Mouse (Mus musculus): Measurements from ENCODE around the gene Utrn. TPM values are rescaled to one million over a fixed set of nuclear protein-coding genes. Genes with fewer than 3 reads are reported as not detected.
A peak's percentile ranks its signal among the peaks of the same experiment; 100 is the strongest.

The Utrn gene
- polyA plus RNA-seq, 1 experiment from 2014 or later, result 41.2 TPM

GRCm38 (mm10) chr10:12572759-12573158, 296.4 kb downstream of the Utrn start:
- Histone ChIP-seq H3K27ac (replicated peaks) (no peak overlapping the region), H3K4me2 (replicated peaks) (no peak overlapping the region), H3K36me3 (no peaks in the 10 kb centered on the region), H3K9ac (replicated peaks) (no peak overlapping the region), H3K4me3 (no peak overlapping the region), H3K27me3 (no peaks in the 10 kb centered on the region; the same call in 1 of the 2 replicates), H3K9me3 (no peaks in the 10 kb centered on the region), H3K4me1 (peaks cover 27% of the 10 kb centered on the region)
- ATAC-seq (ENCODE audit: low FRiP score, low read depth), result no peak
- WGBS, result 7% methylated on average over 4 of the region's 4 CpGs

GRCm38 (mm10) chr10:12564425-12564824, 304.7 kb downstream of the Utrn start:
- Histone ChIP-seq H3K36me3 (no peaks in the 10 kb centered on the region), H3K9me3 (no peaks in the 10 kb centered on the region), H3K4me3 (no peak overlapping the region), H3K4me2 (replicated peaks) (no peak overlapping the region), H3K27me3 (no peaks in the 10 kb centered on the region), H3K9ac (replicated peaks) (no peak overlapping the region), H3K27ac (replicated peaks) (no peak overlapping the region), H3K4me1 (no peaks in the 10 kb centered on the region)
- WGBS, result 85% methylated on average over 4 of the region's 4 CpGs
- ATAC-seq (ENCODE audit: low FRiP score, low read depth), result no peak

DNA sequence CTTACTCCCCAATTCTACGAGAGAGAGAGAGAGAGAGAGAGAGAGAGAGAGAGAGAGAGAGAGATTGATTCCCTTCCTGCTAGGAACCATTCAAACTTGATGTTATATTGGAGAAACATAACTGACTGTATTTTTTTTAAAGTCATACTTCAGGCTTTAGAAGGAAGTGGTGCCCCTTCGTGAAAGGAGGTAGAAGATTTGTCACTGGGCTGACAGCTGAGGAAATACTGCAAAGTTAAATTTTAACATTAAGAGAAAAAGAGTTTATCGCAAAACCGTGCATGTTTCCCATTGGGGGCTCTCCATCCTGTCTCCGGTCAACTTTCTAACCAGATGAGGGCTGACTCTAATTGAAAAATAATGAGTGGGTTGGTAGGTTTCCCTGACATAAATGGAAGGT, 310.4 kb downstream of the Utrn start:
- H3K4me1 ChIP-seq, result no peaks in the 10 kb centered on the region
- WGBS, result 94% methylated on average over 5 of the region's 5 CpGs
- H3K27me3 ChIP-seq, result no peaks in the 10 kb centered on the region
- no peak overlapping the region for H3K27ac ChIP-seq (replicated peaks)
- H3K4me2 ChIP-seq (replicated peaks), result no peak overlapping the region
- H3K9ac ChIP-seq (replicated peaks), result no peak overlapping the region
- H3K9me3 ChIP-seq, result no peaks in the 10 kb centered on the region
- ATAC-seq (ENCODE audit: low FRiP score, low read depth), result no peak
- H3K36me3 ChIP-seq, result no peaks in the 10 kb centered on the region
- no peak overlapping the region for H3K4me3 ChIP-seq

DNA sequence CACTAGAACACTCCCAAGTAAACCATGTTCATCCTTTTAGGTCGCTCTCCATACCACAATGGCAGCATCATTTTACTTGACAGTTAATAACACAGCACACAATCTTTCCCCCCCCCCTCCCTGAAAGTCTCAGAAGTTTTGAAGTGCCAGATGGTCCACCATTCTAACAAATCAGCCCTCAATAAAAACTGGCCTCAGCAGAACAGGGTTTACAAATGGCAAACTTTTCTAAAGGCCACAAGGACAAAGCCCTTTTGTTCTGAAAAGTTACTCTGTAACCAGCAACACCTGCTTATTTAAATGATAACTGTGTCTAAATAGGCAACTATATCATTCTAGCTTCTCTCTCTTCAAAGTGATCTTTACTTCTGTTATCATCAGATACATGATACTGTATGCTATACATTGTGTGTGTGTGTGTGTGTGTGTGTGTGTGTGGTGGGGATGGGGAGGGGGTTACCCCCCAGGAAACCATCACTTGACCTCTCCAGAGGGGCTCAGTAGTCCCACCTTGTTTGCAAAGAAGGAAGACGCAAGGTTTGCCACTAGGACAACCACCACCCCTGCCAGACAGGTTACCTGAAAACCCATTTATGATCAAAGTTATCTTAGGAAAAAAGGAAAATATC, 315.0 kb downstream of the Utrn start:
- H3K4me2 ChIP-seq (replicated peaks), result no peak overlapping the region
- H3K4me1 ChIP-seq, result peaks cover 19% of the 10 kb centered on the region
- H3K4me3 ChIP-seq, result no peak overlapping the region
- H3K36me3 ChIP-seq, result no peaks in the 10 kb centered on the region
- 76% methylated on average over 2 of the region's 2 CpGs for WGBS
- H3K9ac ChIP-seq (replicated peaks), result no peak overlapping the region
- H3K9me3 ChIP-seq, result no peaks in the 10 kb centered on the region
- H3K27ac ChIP-seq (replicated peaks), result no peak overlapping the region
- no peaks in the 10 kb centered on the region for H3K27me3 ChIP-seq
- no peak for ATAC-seq (ENCODE audit: low FRiP score, low read depth)

DNA sequence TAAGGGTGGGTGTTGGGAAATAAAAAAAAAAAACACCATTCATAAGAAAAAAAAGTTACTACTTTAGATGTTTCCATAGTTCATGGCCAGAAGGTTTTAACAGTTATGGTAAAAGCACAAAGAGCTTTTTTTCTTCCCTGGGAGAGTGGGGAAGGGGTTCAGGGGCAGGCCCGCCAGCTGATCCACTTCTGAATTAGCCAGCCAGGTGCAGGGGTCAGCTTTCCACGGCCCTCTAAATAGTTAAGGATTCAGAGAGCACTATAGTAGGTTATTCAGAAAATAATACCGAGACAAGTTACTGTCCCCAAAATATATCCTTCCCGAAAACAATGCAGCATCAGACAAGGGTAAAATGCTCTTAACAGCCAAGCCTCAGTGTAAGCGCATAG, 316.3 kb downstream of the Utrn start:
- no peak overlapping the region for H3K9ac ChIP-seq (replicated peaks)
- H3K27me3 ChIP-seq, result no peaks in the 10 kb centered on the region
- no peak overlapping the region for H3K4me3 ChIP-seq
- WGBS, result 45% methylated on average over 5 of the region's 5 CpGs
- no peaks in the 10 kb centered on the region for H3K9me3 ChIP-seq
- H3K36me3 ChIP-seq, result no peaks in the 10 kb centered on the region
- no peak overlapping the region for H3K27ac ChIP-seq (replicated peaks)
- peak; percentile 1; the same call in 1 of the 2 replicates for ATAC-seq (ENCODE audit: low FRiP score, low read depth)
- H3K4me2 ChIP-seq (replicated peaks), result no peak overlapping the region
- H3K4me1 ChIP-seq, result peaks cover 32% of the 10 kb centered on the region

DNA sequence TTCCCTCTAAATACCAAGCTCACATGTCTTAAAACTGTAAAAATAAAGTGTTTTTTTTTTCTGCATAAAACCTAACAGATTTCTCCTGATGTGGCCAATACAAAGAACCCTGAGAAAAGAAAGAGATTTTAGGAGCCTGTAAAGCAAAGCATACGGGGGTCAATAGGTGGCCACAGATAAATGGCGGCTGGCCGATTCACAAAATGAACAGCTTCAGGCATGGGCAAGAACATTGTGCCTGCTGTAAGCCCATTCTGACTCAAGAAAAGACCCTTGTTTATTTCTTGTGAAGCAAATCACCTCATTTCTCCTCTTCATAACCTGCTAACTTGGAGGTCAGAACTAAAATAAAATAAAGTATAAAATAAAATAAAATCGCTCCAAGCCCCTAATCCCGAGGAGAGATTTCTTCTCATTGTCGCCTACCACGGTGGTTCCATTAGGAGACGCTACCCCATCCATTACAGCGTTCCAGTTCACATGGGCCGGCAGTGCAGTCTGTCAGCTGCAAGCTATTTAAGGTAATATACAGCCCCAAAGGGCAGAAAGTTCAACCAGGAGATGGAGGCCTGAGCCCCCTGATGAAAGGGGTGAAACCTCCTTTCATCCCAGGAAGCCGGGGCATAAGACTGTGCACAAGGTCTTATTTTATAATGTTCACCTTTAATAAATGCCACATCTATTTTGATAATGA, 316.8 kb downstream of the Utrn start:
- whole genome bisulfite sequencing, result 30% methylated on average over 11 of the region's 11 CpGs
- no peaks in the 10 kb centered on the region for H3K36me3 ChIP-seq

GRCm38 (mm10) chr10:12551735-12552134, 317.4 kb downstream of the Utrn start:
- no peaks in the 10 kb centered on the region for H3K36me3 ChIP-seq
- 53% methylated on average over 5 of the region's 5 CpGs for WGBS
- peaks cover 33% of the 10 kb centered on the region for H3K4me1 ChIP-seq
- no peaks in the 10 kb centered on the region for H3K9me3 ChIP-seq
- H3K9ac ChIP-seq (replicated peaks), result no peak overlapping the region
- H3K4me2 ChIP-seq (replicated peaks), result no peak overlapping the region
- H3K4me3 ChIP-seq, result no peak overlapping the region
- ATAC-seq (ENCODE audit: low FRiP score, low read depth), result no peak
- H3K27me3 ChIP-seq, result peaks cover 5% of the 10 kb centered on the region; the same call in 1 of the 2 replicates
- H3K27ac ChIP-seq (replicated peaks), result no peak overlapping the region

More for the DNA sequence above, 316.8 kb downstream of the Utrn start:
- Histone ChIP-seq H3K9ac (replicated peaks) (no peak overlapping the region), H3K27ac (replicated peaks) (no peak overlapping the region), H3K4me1 (peaks cover 33% of the 10 kb centered on the region), H3K27me3 (peaks cover under 1% of the 10 kb centered on the region; the same call in 1 of the 2 replicates), H3K9me3 (no peaks in the 10 kb centered on the region), H3K4me3 (no peak overlapping the region), H3K4me2 (replicated peaks) (no peak overlapping the region)
- no peak for ATAC-seq (ENCODE audit: low FRiP score, low read depth)

DNA sequence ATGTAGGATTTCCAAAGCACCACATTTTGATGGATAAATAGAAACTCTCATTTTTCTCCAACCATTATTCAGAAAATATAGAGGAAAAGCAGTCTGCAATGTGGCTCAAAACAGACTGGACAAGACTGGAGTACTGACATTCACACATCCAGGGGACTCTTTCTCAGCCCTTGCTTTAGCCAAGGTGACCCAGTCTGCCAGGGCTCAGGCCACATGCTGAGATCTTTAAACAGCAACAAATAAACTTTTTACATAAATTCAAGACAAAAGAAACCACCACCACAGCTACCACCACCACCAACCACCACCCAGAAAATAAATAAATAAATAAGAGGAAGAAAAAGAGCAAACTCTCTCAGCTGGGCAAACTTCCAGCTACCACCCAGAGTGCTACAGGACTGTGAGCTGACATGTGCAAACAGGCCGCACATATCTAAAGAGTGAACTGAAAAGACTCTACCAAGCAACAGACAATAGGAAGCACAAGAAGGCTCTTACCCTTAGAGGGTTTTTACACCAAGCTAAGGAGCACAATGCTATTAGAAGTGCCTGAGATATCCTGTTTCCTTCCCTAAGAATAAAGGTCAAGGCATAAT, 319.1 kb downstream of the Utrn start:
- H3K9me3 ChIP-seq, result no peaks in the 10 kb centered on the region
- peaks cover 5% of the 10 kb centered on the region; the same call in 1 of the 2 replicates for H3K27me3 ChIP-seq
- WGBS, result 31% methylated on average over 1 of the region's 1 CpGs
- H3K36me3 ChIP-seq, result no peaks in the 10 kb centered on the region
- H3K4me2 ChIP-seq (replicated peaks), result no peak overlapping the region
- ATAC-seq (ENCODE audit: low FRiP score, low read depth), result no peak
- no peak overlapping the region for H3K9ac ChIP-seq (replicated peaks)
- peaks cover 33% of the 10 kb centered on the region for H3K4me1 ChIP-seq
- no peak overlapping the region for H3K27ac ChIP-seq (replicated peaks)
- no peak overlapping the region for H3K4me3 ChIP-seq

GRCm38 (mm10) chr10:12549261-12549660, 319.9 kb downstream of the Utrn start:
- H3K9me3 ChIP-seq, result no peaks in the 10 kb centered on the region
- H3K36me3 ChIP-seq, result no peaks in the 10 kb centered on the region
- no peak overlapping the region for H3K9ac ChIP-seq (replicated peaks)
- H3K27ac ChIP-seq (replicated peaks), result no peak overlapping the region
- ATAC-seq (ENCODE audit: low FRiP score, low read depth), result no peak
- H3K4me2 ChIP-seq (replicated peaks), result peak overlapping the region; percentile 60; the same call in 1 of the 2 replicates
- WGBS, result 20% methylated on average over 5 of the region's 5 CpGs
- peaks cover 33% of the 10 kb centered on the region for H3K4me1 ChIP-seq
- H3K4me3 ChIP-seq, result no peak overlapping the region
- H3K27me3 ChIP-seq, result peaks cover 5% of the 10 kb centered on the region; the same call in 1 of the 2 replicates

DNA sequence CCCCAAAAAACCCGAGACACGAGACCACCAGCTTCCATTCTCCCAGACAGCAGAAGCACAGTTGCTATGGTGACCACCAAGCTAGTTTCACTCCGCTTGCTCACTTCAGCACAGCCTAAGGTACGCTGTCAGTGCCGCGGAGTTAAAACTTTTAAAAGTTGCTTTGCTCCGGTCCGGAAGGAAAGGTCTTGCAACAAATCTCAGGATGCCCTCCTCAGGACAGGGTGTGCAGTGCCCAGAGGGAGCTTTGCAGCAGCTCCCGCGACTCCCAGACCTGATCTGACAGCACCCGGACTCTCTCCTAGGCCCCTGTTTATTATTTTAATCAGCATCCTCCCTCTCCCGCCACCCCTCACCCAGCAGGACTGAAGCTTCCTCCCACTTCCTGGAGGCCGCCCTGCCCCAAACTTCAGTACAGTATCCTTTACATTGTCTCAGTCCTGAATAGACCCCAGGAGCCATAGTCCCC, 320.5 kb downstream of the Utrn start:
- Histone ChIP-seq H3K27ac (replicated peaks) (no peak overlapping the region), H3K4me3 (peak overlapping the region; percentile 33), H3K36me3 (no peaks in the 10 kb centered on the region), H3K4me2 (replicated peaks) (peak overlapping the region; percentile 60), H3K27me3 (peaks cover 5% of the 10 kb centered on the region; the same call in 1 of the 2 replicates), H3K4me1 (peaks cover 33% of the 10 kb centered on the region), H3K9me3 (no peaks in the 10 kb centered on the region), H3K9ac (replicated peaks) (no peak overlapping the region)
- peak; percentile 83 for ATAC-seq (ENCODE audit: low FRiP score, low read depth)
- under 1% methylated on average over 13 of the region's 13 CpGs for WGBS

- H3K4me2 ChIP-seq (replicated peaks), result no peak overlapping the region
- H3K4me3 ChIP-seq, result no peak overlapping the region
- H3K9me3 ChIP-seq, result no peaks in the 10 kb centered on the region
- peaks cover 5% of the 10 kb centered on the region; the same call in 1 of the 2 replicates for H3K27me3 ChIP-seq
- no peak overlapping the region for H3K9ac ChIP-seq (replicated peaks)
- 40% methylated on average over 6 of the region's 6 CpGs for WGBS
- H3K4me1 ChIP-seq, result peaks cover 19% of the 10 kb centered on the region
- no peaks in the 10 kb centered on the region for H3K36me3 ChIP-seq
- no peak for ATAC-seq (ENCODE audit: low FRiP score, low read depth)
- no peak overlapping the region for H3K27ac ChIP-seq (replicated peaks)
These were observed 322.0 kb downstream of the Utrn start for GRCm38 (mm10) chr10:12547037-12547625.

- Histone ChIP-seq H3K27me3 (peaks cover 5% of the 10 kb centered on the region; the same call in 1 of the 2 replicates), H3K4me2 (replicated peaks) (no peak overlapping the region), H3K9ac (replicated peaks) (no peak overlapping the region), H3K36me3 (no peaks in the 10 kb centered on the region), H3K27ac (replicated peaks) (no peak overlapping the region), H3K4me1 (peaks cover 19% of the 10 kb centered on the region), H3K4me3 (no peak overlapping the region), H3K9me3 (no peaks in the 10 kb centered on the region)
- 89% methylated on average over 2 of the region's 2 CpGs for WGBS
- no peak for ATAC-seq (ENCODE audit: low FRiP score, low read depth)
These were observed 323.7 kb downstream of the Utrn start for GRCm38 (mm10) chr10:12545440-12545839.
